Mouse (Mus musculus) heart, postnatal 25 days (tissue): ENCODE results near the gene F11r. TPM values are rescaled to one million over a fixed set of nuclear protein-coding genes. Genes with fewer than 3 reads are reported as not detected.

Source experiments
- DNase-seq: peaks from one replicate; pipeline ENCODE4 v3.0.0; 2022; ENCODE audit warnings: low spot score
- intact Hi-C: fragments of 180-260 bp; cut with DNase I; formaldehyde crosslinking; loops from one replicate; pipeline ENCODE4 v1.15.1; 2025
- total RNA-seq, 2 experiments: library from RNA; stranded (reverse); gene quantifications; 2 replicates each; pipeline ENCODE4 v1.2.3; 2021

The F11r gene
- total RNA-seq, 2 experiments from 2014 or later: 37.1 to 38.9 TPM

GRCm38 (mm10) chr1:171435288-171435814, 2.0 kb upstream of the F11r start:
- no peak for DNase-seq
- intact Hi-C loops: loop anchor here (5.0 kb wide), 1 partner anchor 37 kb away; no protein-coding TSS in a partner anchor

- no peak for DNase-seq
Observed at GRCm38 (mm10) chr1:171435974-171436373, 1.4 kb upstream of the F11r start.

GRCm38 (mm10) chr1:171438014-171438670, 807 bp downstream of the F11r start:
- intact Hi-C loops: loop anchor here (2.0 to 5.0 kb wide), 2 partner anchors 15 to 34 kb away; no protein-coding TSS in a partner anchor
- DNase-seq: no peak

More at GRCm38 (mm10) chr1:171435974-171436373, 1.4 kb upstream of the F11r start:
- intact Hi-C loops: loop anchor here (2.0 to 5.0 kb wide), 2 partner anchors 23 to 36 kb away; no protein-coding TSS in a partner anchor

DNA sequence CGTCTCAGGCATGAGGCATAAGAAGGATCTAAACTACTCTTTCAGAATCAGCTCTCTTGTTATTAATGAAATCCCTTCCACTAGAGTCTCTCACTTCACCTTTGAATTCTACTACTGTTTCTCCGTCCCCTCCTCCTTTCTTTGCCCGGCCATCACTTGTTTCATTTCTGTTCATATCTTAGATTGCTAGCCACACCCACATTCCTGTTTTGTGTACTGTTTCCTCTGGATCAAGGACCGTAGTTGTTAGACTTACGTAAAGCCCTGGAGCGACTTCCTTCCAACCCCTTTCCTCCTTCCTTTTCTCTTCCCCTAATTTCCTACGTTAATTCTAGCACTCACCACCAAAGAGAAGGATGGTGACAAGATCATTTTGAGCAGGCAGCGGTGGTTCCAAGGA, 1.7 kb downstream of the F11r start:
- DNase-seq: no peak
- intact Hi-C loops: loop anchor here (2.0 to 5.0 kb wide), 2 partner anchors 14 to 33 kb away; no protein-coding TSS in a partner anchor

DNA sequence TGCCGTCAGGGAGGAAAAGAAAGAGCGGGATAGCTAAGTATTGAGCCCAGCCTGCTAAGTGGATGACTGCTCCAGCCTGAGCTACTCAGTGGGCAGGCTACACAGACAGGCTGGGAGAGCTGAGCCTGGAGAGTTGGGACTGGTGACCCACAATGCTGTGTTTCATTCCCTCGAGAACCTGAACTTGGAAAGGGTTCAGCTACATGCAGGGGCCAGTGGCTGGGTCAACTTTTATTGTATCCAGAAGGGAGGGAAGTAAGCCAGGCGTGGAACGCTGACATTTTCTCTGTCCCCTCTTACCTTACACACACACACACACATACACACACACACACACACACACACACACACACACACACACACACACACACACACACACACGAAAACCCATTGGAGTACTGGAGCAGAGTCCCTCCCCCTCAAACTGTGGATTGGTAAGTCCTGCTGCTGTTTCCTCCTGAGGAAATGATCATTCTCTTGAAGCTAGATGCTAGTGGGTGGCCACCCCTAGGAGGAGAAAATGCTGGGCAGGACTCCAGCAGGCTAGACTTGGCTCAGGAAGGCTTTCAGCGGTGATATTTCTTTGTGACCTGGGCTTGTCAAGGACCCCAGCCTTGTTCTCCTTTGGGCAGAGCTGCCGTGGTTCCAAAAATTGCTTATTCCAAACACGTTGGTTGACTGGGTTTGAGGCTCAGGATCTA, 2.8 kb downstream of the F11r start:
- peak; percentile 59 for DNase-seq
- intact Hi-C loops: no loop called here

- intact Hi-C loops: no loop called here
- DNase-seq: no peak
Observed at GRCm38 (mm10) chr1:171441466-171442412, 4.4 kb downstream of the F11r start.

DNA sequence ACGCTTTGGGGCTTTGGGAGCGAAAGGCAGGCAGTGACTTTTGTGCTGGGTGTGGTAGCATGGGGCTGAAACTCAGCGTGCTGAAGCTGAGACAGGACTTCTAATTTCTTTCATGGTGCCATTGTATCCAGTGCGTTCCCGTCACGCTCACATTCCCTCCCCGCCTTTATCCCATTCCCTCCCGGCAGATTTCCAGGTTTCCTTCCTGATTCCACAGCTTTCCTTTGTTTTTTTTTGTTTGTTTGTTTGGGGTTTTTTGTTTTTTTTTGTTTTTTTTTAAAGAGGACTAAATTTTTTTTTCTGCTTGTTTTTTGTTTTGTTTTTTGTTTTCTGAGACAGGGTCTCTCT, 5.1 kb downstream of the F11r start:
- DNase-seq: no peak
- intact Hi-C loops: no loop called here

GRCm38 (mm10) chr1:171445050-171445449, 7.7 kb downstream of the F11r start:
- intact Hi-C loops: no loop called here
- DNase-seq: no peak

- intact Hi-C loops: no loop called here
- no peak for DNase-seq
Observed at GRCm38 (mm10) chr1:171446854-171447253, 9.5 kb downstream of the F11r start.

DNA sequence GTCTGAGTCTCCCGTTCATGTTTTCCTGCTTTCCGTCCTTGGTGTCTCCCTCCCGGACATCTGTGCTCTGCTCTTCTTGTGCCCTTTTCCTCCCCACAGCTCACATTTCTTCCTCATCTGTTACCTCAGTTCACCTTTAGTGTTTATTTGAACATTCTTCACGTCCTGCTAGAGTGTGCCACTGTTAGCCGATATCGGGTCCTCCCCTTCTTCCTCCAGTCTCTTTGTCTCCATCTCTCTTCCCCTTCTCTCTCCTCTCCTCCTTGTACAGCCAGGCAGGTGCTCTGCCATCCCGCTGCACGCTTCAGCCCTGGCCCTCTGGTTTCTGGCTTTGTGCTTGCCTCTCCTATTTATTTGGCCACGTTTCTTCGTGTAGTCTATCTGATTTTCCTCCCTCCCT, 10.4 kb downstream of the F11r start:
- intact Hi-C loops: no loop called here
- no peak for DNase-seq

GRCm38 (mm10) chr1:171450062-171450461, 12.7 kb downstream of the F11r start:
- DNase-seq: no peak
- intact Hi-C loops: no loop called here

GRCm38 (mm10) chr1:171451001-171451400, 13.7 kb downstream of the F11r start:
- DNase-seq: no peak
- intact Hi-C loops: no loop called here

- intact Hi-C loops: loop anchor here (2.0 kb wide), 1 partner anchor 14 kb away; no protein-coding TSS in a partner anchor
- no peak for DNase-seq
Observed at GRCm38 (mm10) chr1:171452522-171452921, 15.2 kb downstream of the F11r start.

DNA sequence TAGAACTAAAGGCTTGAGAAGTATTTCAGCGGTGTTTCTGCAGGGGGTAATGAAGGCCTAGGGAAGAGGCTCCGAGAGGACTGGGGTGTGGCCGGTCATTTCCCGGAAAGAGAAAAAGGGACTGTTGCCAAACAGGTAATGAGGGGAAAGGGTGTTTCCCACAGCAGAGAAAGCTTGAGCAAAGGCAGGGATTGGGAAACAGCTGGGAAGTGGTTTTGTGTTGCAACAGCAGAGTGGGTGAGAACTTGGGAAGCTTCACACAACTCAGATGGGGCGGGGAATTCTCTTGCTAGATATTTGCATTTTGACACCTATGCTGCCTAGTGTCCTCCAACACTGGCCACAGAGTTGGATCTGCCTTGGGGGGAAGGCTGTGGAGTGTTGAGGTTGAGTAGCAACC, 15.6 kb downstream of the F11r start:
- intact Hi-C loops: loop anchor here (2.0 kb wide), 1 partner anchor 14 kb away; no protein-coding TSS in a partner anchor
- DNase-seq: no peak

DNA sequence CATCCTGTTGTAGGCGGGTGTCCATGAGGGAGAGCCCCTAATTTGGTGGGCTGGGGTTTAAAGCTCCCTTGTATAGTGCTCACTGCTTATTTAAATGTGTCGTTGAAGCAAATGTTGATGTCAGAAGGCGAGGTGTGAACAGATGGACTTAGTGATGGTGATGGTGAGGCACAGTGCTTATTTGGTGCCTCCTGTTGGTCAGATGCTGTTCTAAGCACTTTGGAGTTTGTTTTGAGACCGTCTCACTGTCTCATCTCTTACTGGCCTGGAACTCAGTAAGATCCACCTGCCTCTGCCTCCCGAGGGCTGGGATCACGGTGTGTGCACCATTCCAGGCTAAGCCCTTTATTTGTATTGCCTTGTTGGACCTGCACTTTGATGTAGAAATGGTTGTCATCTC, 17.6 kb downstream of the F11r start:
- no peak for DNase-seq
- intact Hi-C loops: no loop called here

- DNase-seq: no peak
- intact Hi-C loops: no loop called here
Observed at GRCm38 (mm10) chr1:171457568-171457967, 20.2 kb downstream of the F11r start.

- DNase-seq: no peak
- intact Hi-C loops: no loop called here
Observed at GRCm38 (mm10) chr1:171459791-171460190, 22.5 kb downstream of the F11r start.

GRCm38 (mm10) chr1:171460551-171461503, 23.5 kb downstream of the F11r start:
- no peak for DNase-seq
- intact Hi-C loops: no loop called here

- intact Hi-C loops: no loop called here
- no peak for DNase-seq
Observed at GRCm38 (mm10) chr1:171463133-171463532, 25.8 kb downstream of the F11r start.
